Mouse (Mus musculus) neural tube, embryonic 13.5 days (tissue): ENCODE measurements around the gene Tns1. TPM values are rescaled to one million over a fixed set of nuclear protein-coding genes. Genes with fewer than 3 reads are reported as not detected.
A peak's percentile ranks its signal among the peaks of the same experiment; 100 is the strongest.

Experiments used
- ATAC-seq: fragments of 200-750 bp; cut with Nextera tagmentation; 2 replicates; pipeline ENCODE4 v1.8.0; 2017; ENCODE audit warnings: low read depth, mild to moderate bottlenecking, moderate TSS enrichment, moderate library complexity
- H3K27ac ChIP-seq: fragments of 300-500 bp; sonication (generic); replicated peaks from 2 replicates; pipeline ENCODE4 v1.5.1; 2015; ENCODE audit warnings: moderate library complexity, mild to moderate bottlenecking, inconsistent platforms
- H3K27me3 ChIP-seq: fragments of 300-500 bp; sonication (generic); 2 replicates; pipeline ENCODE4 v1.6.1; 2015; ENCODE audit warnings: mild to moderate bottlenecking, inconsistent platforms
- H3K36me3 ChIP-seq: fragments of 300-500 bp; sonication (generic); 2 replicates; pipeline ENCODE4 v1.6.1; 2015; ENCODE audit warnings: mild to moderate bottlenecking, inconsistent platforms
- H3K4me1 ChIP-seq: fragments of 300-500 bp; sonication (generic); replicated peaks from 2 replicates; pipeline ENCODE4 v1.6.1; 2015; ENCODE audit warnings: inconsistent platforms
- H3K4me2 ChIP-seq: fragments of 300-500 bp; sonication (generic); 2 replicates; pipeline ENCODE4 v1.6.1; 2015; ENCODE audit warnings: inconsistent platforms, mild to moderate bottlenecking, moderate library complexity
- H3K4me3 ChIP-seq: fragments of 300-500 bp; sonication (generic); 2 replicates; pipeline ENCODE4 v1.5.1; 2015; ENCODE audit warnings: mild to moderate bottlenecking, inconsistent platforms
- H3K9ac ChIP-seq: fragments of 300-500 bp; sonication (generic); 2 replicates; pipeline ENCODE4 v1.6.1; 2015; ENCODE audit warnings: moderate library complexity, mild to moderate bottlenecking, inconsistent platforms
- H3K9me3 ChIP-seq: fragments of 300-500 bp; sonication (generic); 2 replicates; pipeline ENCODE4 v1.6.1; 2016; ENCODE audit warnings: inconsistent platforms
- WGBS: fragments of 180-500 bp; shearing (Covaris S2); methylation state at CpG from one replicate; pipeline ENCODE4 v1.1.7; 2015; 5-methylcytosine and 5-hydroxymethylcytosine counted together
- polyA plus RNA-seq: library from polyadenylated mRNA; unstranded; fragments of >200 nt; fragmentation: Nextera tagmentation; extraction: Ambion mirVana; gene quantifications from 2 replicates; pipeline ENCODE4 v1.2.1, GENCODE M21; 2015

Gene Tns1
- polyA plus RNA-seq, 1 experiment from 2014 or later: 15.8 TPM

GRCm38 (mm10) chr1:74013296-74014031 lies 110.8 kb downstream of the Tns1 start:
- WGBS: 92% methylated on average over 14 of the region's 14 CpGs
- no peak overlapping the region for H3K4me3 ChIP-seq
- ATAC-seq: no peak

GRCm38 (mm10) chr1:74012706-74013105 lies 111.5 kb downstream of the Tns1 start:
- H3K4me2 ChIP-seq: no peak overlapping the region
- no peak overlapping the region for H3K9ac ChIP-seq
- peaks cover 7% of the 10 kb centered on the region; the same call in 1 of the 2 replicates for H3K9me3 ChIP-seq
- 91% methylated on average over 10 of the region's 10 CpGs for WGBS
- H3K4me1 ChIP-seq: peaks cover 13% of the 10 kb centered on the region; the same call in 1 of the 2 replicates
- no peaks in the 10 kb centered on the region for H3K27me3 ChIP-seq
- no peaks in the 10 kb centered on the region for H3K36me3 ChIP-seq
- ATAC-seq: no peak
- no peak overlapping the region for H3K4me3 ChIP-seq
- no peak overlapping the region for H3K27ac ChIP-seq

More at GRCm38 (mm10) chr1:74013296-74014031, 110.8 kb downstream of the Tns1 start:
- no peak overlapping the region for H3K27ac ChIP-seq
- no peaks in the 10 kb centered on the region for H3K27me3 ChIP-seq
- no peak overlapping the region for H3K4me2 ChIP-seq
- H3K9me3 ChIP-seq: peaks cover 7% of the 10 kb centered on the region; the same call in 1 of the 2 replicates
- H3K9ac ChIP-seq: no peak overlapping the region
- H3K4me1 ChIP-seq: peaks cover 5% of the 10 kb centered on the region; the same call in 1 of the 2 replicates
- H3K36me3 ChIP-seq: no peaks in the 10 kb centered on the region

GRCm38 (mm10) chr1:74009495-74009894 lies 114.8 kb downstream of the Tns1 start:
- no peak overlapping the region for H3K9ac ChIP-seq
- H3K27ac ChIP-seq: no peak overlapping the region
- no peaks in the 10 kb centered on the region for H3K36me3 ChIP-seq
- no peaks in the 10 kb centered on the region for H3K27me3 ChIP-seq
- H3K4me3 ChIP-seq: no peak overlapping the region
- 91% methylated on average over 3 of the region's 3 CpGs for WGBS
- no peak overlapping the region for H3K4me2 ChIP-seq
- no peak for ATAC-seq
- H3K4me1 ChIP-seq: peaks cover 16% of the 10 kb centered on the region; the same call in 1 of the 2 replicates
- H3K9me3 ChIP-seq: peaks cover 7% of the 10 kb centered on the region; the same call in 1 of the 2 replicates

GRCm38 (mm10) chr1:74008966-74009365 lies 115.3 kb downstream of the Tns1 start:
- no peak overlapping the region for H3K9ac ChIP-seq
- no peak for ATAC-seq
- no peaks in the 10 kb centered on the region for H3K36me3 ChIP-seq
- no peak overlapping the region for H3K4me3 ChIP-seq
- no peak overlapping the region for H3K27ac ChIP-seq
- no peaks in the 10 kb centered on the region for H3K27me3 ChIP-seq
- no peak overlapping the region for H3K4me2 ChIP-seq
- peaks cover 16% of the 10 kb centered on the region; the same call in 1 of the 2 replicates for H3K4me1 ChIP-seq
- H3K9me3 ChIP-seq: peaks cover 7% of the 10 kb centered on the region; the same call in 1 of the 2 replicates
- 96% methylated on average over 3 of the region's 3 CpGs for WGBS

GRCm38 (mm10) chr1:74008498-74008897 lies 115.8 kb downstream of the Tns1 start:
- peaks cover 16% of the 10 kb centered on the region; the same call in 1 of the 2 replicates for H3K4me1 ChIP-seq
- no peak overlapping the region for H3K4me2 ChIP-seq
- no peaks in the 10 kb centered on the region for H3K36me3 ChIP-seq
- no peak for ATAC-seq
- H3K27me3 ChIP-seq: no peaks in the 10 kb centered on the region
- no peak overlapping the region for H3K4me3 ChIP-seq
- WGBS: 71% methylated on average over 5 of the region's 5 CpGs
- no peak overlapping the region for H3K9ac ChIP-seq
- H3K9me3 ChIP-seq: peaks cover 7% of the 10 kb centered on the region; the same call in 1 of the 2 replicates
- H3K27ac ChIP-seq: no peak overlapping the region

- no peak overlapping the region for H3K4me3 ChIP-seq
- 68% methylated on average over 7 of the region's 7 CpGs for WGBS
- H3K36me3 ChIP-seq: no peaks in the 10 kb centered on the region
- peaks cover 7% of the 10 kb centered on the region; the same call in 1 of the 2 replicates for H3K9me3 ChIP-seq
- H3K27me3 ChIP-seq: no peaks in the 10 kb centered on the region
- H3K9ac ChIP-seq: no peak overlapping the region
- no peak overlapping the region for H3K4me2 ChIP-seq
- H3K4me1 ChIP-seq: peaks cover 16% of the 10 kb centered on the region; the same call in 1 of the 2 replicates
- H3K27ac ChIP-seq: no peak overlapping the region
- ATAC-seq: no peak
Measured at GRCm38 (mm10) chr1:74007398-74008050, 116.7 kb downstream of the Tns1 start.

- H3K36me3 ChIP-seq: no peaks in the 10 kb centered on the region
- no peaks in the 10 kb centered on the region for H3K27me3 ChIP-seq
- no peak for ATAC-seq
- no peak overlapping the region for H3K9ac ChIP-seq
- H3K4me2 ChIP-seq: no peak overlapping the region
- H3K27ac ChIP-seq: no peak overlapping the region
- 77% methylated on average over 3 of the region's 3 CpGs for WGBS
- no peaks in the 10 kb centered on the region for H3K9me3 ChIP-seq
- peaks cover 25% of the 10 kb centered on the region for H3K4me1 ChIP-seq
- H3K4me3 ChIP-seq: no peak overlapping the region
Measured at GRCm38 (mm10) chr1:74005020-74005419, 119.2 kb downstream of the Tns1 start.

- Histone ChIP-seq H3K4me3 (no peak overlapping the region), H3K9me3 (no peaks in the 10 kb centered on the region), H3K27ac (no peak overlapping the region), H3K4me2 (no peak overlapping the region), H3K27me3 (no peaks in the 10 kb centered on the region), H3K9ac (no peak overlapping the region), H3K4me1 (peaks cover 35% of the 10 kb centered on the region), H3K36me3 (no peaks in the 10 kb centered on the region)
- no peak for ATAC-seq
- WGBS: 68% methylated on average over 2 of the region's 2 CpGs
Measured at GRCm38 (mm10) chr1:74003723-74004122, 120.5 kb downstream of the Tns1 start.

- Histone ChIP-seq H3K4me1 (peaks cover 28% of the 10 kb centered on the region), H3K27me3 (no peaks in the 10 kb centered on the region), H3K9me3 (no peaks in the 10 kb centered on the region), H3K9ac (no peak overlapping the region), H3K4me2 (no peak overlapping the region), H3K36me3 (no peaks in the 10 kb centered on the region), H3K4me3 (no peak overlapping the region), H3K27ac (no peak overlapping the region)
- WGBS: 68% methylated on average over 10 of the region's 10 CpGs
- ATAC-seq: no peak
Measured at GRCm38 (mm10) chr1:74001449-74001820, 122.8 kb downstream of the Tns1 start.

- Histone ChIP-seq H3K9ac (no peak overlapping the region), H3K4me2 (no peak overlapping the region), H3K4me3 (no peak overlapping the region), H3K36me3 (no peaks in the 10 kb centered on the region), H3K27me3 (no peaks in the 10 kb centered on the region), H3K9me3 (no peaks in the 10 kb centered on the region), H3K4me1 (peaks cover 28% of the 10 kb centered on the region), H3K27ac (0 out of 2 replicates have a peak overlapping the region, but pooled peaks have one; percentile 61)
- no peak for ATAC-seq
- 81% methylated on average over 2 of the region's 2 CpGs for WGBS
Measured at GRCm38 (mm10) chr1:74000810-74001448, 123.3 kb downstream of the Tns1 start.

- Histone ChIP-seq H3K36me3 (no peaks in the 10 kb centered on the region), H3K9me3 (no peaks in the 10 kb centered on the region), H3K27ac (peak overlapping the region; percentile 61), H3K9ac (no peak overlapping the region), H3K4me2 (no peak overlapping the region), H3K4me3 (no peak overlapping the region), H3K27me3 (no peaks in the 10 kb centered on the region), H3K4me1 (peaks cover 28% of the 10 kb centered on the region)
- no peak for ATAC-seq
- WGBS: 15% methylated on average over 5 of the region's 5 CpGs
Measured at GRCm38 (mm10) chr1:74000191-74000651, 124.0 kb downstream of the Tns1 start.

GRCm38 (mm10) chr1:73999533-73999932 lies 124.7 kb downstream of the Tns1 start:
- Histone ChIP-seq H3K27ac (peak overlapping the region; percentile 25; the same call in 1 of the 2 replicates), H3K9me3 (no peaks in the 10 kb centered on the region), H3K9ac (no peak overlapping the region)

More at GRCm38 (mm10) chr1:73999533-73999932, 124.7 kb downstream of the Tns1 start:
- whole genome bisulfite sequencing: 82% methylated on average over 5 of the region's 5 CpGs
- Histone ChIP-seq H3K36me3 (no peaks in the 10 kb centered on the region), H3K27me3 (no peaks in the 10 kb centered on the region), H3K4me1 (peaks cover 28% of the 10 kb centered on the region), H3K4me3 (no peak overlapping the region), H3K4me2 (no peak overlapping the region)
- no peak for ATAC-seq
